Mouse (Mus musculus): Measurements from ENCODE around the gene Asb15. TPM values are rescaled to one million over a fixed set of nuclear protein-coding genes. Genes with fewer than 3 reads are reported as not detected.

The Asb15 gene
- total RNA-seq, 1 experiment from 2014 or later = not detected

DNA sequence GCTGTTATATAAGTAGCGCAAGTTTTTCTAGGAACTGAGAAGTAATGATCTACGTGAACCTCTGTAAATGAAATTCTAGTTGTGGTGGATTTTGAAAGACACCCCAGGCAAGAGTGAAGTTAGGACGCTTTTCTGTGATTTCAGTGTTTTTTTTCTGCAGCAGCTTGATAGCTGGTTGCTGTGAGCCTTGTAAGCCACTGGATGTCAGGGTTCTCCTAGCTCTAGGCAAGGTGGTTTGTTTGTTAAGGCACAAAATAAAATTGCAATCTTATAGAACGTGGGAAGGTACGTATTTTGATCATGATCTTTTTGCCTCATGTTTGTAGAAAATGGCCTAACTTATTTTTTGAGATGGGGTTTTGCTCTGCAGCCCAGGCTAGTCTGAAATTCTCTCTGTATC, 41.0 kb downstream of the Asb15 start:
- DNase-seq = no peak

DNA sequence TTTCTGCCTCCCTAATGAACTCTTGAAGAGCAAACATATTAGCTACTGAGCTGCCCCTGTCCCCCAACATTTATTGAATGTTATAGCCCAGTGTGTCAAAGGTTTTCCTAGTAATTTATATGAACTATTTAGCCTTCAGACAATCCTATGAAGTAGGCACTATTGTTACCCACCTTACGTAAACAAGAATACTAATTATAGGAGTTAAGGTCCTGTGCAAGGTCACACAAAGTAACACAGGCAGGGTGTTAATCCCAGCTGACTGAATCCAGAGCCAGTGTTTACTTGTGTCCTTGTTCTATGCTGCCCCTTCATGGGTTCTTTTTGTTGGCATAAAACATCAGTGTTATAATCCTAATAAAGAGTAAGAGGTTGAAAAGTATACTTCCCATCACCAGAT, 41.8 kb downstream of the Asb15 start:
- no peak for DNase-seq

DNA sequence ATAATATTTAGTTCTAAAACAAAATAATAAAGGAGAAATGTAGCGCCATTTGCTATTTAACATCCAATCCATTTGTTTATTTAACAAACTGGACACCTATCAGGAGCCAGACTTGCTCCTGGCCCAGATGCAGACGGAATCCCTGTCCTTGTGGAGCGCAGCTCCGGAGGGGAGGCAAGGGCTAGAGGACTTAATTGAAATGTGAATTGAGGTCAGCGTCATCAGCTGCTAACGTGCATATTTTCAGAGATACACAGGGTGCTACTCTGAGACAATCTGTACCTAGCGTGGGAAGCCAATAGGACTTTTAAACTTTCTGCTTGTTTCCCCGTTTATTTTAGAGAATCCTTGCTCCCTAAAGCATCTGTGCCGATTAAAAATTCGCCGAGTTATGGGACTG, 42.3 kb downstream of the Asb15 start:
- no peak for DNase-seq

DNA sequence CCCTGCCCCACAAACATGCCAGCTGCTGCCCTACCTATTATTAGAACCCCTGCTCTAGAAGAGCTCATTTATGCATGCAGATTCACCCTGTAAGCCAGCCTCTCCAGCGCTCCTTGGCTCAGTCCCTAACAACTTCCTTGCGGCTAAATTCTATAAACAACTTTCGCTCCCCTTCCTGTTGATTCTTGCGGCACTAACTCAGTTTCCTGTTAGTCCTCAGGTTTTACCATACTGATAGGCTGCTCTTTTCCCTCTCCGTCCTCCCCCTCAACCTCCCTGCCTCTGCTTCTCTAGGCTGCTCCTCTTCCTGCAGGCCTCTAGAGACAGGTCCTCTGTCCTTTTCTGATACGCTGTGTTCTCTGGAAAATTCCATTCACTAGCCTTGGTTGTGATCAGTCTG, 43.2 kb downstream of the Asb15 start:
- no peak for DNase-seq

- DNase-seq = no peak
These were observed 44.5 kb downstream of the Asb15 start for GRCm38 (mm10) chr6:24572431-24572830.

DNA sequence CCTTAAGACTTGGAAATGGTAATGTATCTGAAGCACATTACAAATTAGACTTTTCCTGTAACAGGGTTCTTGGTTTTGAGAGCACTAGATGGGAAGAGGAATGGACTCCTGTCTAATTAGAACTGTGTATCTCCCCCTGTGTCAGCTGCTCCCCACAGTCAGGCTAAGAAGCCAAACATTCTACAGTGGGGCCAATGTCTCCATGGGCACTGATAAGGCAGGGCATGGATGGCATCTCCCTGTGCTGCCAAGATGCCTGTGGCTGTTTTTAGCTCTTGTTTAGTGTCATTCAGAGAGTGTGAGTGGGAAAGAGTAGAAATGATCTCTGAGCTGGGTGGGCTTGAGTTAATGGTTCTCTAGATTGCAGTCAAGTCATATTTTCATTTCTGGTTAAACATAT, 45.4 kb downstream of the Asb15 start:
- no peak for DNase-seq

- DNase-seq = no peak
These were observed 55.5 kb downstream of the Asb15 start for GRCm38 (mm10) chr6:24583456-24583855.

- DNase-seq = no peak
These were observed 57.7 kb downstream of the Asb15 start for GRCm38 (mm10) chr6:24585431-24586310.

GRCm38 (mm10) chr6:24586885-24587284, 58.9 kb downstream of the Asb15 start:
- peak; percentile 33 for DNase-seq

- DNase-seq = no peak
These were observed 62.3 kb downstream of the Asb15 start for GRCm38 (mm10) chr6:24590282-24590681.

DNA sequence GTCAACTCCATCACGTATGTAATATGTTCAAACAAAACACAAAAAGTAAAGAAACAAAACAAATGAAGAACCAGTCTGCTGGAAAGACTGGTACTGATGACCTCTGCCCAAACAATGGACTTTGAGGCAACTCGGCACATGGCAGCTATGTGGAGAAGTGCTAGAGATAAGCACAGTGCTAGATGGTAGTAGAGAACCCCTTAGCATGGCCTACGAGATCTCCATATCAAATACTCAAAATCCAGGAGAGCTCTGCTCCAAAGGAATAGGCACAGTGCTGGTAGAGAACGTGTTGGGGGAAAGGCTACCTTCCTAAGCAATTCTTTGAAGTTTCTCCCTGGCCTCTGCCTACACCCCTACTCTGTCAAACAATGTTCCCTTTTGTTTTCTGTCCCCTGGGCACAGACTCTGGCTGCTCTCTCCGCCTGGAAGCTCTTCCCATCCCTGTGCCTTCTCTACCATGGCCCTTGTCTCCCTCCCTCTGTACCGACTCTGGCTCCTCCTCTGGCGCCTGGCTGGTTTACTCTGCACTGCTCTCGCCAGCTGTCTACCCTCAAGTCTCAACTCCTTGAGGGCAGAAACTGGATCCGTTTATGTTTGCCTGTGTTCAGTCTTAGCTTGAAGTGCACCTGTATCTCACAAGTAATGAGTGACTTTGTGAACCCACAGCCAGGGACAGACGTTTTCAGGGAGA, 63.7 kb downstream of the Asb15 start:
- no peak for DNase-seq

DNA sequence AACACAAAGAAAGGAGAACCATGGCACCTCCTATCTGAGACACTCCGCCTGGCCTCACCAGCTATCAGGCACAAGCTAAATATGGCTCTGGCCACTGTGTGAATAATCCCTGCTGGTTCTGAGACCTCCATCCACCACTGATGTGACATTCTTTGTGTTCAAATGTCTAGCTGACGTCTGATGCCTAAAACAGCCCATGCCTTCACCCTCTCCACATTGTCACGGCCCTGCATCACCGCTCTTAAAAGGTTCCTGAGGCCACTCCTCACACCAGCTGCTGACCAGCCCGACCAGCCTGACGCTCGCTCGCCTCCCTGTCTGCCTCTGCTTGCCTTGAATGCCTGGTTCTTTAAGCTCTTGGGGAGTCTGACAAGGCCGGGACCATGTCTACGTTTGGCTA, 69.6 kb downstream of the Asb15 start, which contains the start of gene Lmod2:
TSS of gene Lmod2 (plus strand) at position 263 of the 400 bp plus-strand sequence.
- DNase-seq = no peak

- DNase-seq = no peak
These were observed 71.2 kb downstream of the Asb15 start for GRCm38 (mm10) chr6:24599179-24599578.

- no peak for DNase-seq
These were observed 71.7 kb downstream of the Asb15 start for GRCm38 (mm10) chr6:24599639-24600038.

DNA sequence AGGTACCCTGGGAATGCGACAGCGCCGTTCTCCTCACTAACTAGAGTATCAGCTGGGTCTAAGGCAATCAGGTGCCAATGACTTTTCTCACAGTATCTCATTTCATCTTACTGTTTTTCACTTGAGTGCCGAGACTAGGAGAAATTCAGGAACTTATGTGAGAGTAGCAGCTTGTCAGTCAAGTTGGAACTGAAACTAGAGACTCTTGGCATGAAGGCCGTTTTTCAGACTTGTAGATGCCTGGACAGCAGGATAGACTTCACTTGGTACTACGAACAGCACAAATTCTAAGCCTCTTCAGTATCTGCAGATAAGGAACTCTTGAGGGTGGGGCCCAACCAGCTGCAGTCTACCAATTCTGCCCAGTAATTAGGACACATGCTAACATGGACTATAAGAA, 72.2 kb downstream of the Asb15 start:
- DNase-seq = no peak

DNA sequence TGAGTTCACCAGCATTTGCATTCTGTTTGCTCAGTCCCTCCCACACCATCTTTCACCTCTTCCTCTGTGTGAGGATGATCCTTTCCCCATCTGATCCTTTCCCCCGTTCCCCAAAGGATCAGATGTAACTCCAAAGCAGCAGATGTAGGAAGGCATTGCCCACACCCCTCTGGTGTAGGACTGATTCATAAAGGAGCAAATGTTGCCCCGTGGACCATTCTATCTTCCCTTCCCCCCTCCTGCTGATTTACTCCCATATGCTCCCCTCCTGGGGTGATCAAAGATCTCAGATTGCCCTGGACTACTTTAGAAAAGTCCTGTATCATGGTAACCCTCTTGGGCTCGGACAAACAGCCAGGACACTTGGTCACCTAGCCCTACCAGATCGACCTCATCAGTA, 72.8 kb downstream of the Asb15 start:
- DNase-seq = no peak

DNA sequence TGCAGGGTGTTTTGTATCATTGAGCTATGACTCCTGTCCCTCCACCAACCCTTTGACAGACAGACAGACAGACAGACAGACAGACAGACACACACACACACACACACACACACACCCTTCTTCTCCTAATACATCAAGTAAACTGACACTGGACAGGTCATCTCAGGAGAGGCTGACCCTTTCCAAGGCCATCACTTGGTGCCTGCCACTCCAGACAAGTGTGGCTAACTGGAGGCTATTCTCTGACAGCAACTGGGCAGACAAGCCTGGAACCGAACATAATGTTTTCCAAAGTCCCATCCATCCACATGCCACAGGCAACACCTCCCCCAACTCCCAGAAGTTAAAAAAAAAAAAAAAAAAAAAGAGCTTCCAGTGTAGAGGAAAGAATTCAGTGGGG, 73.7 kb downstream of the Asb15 start:
- DNase-seq = no peak

DNA sequence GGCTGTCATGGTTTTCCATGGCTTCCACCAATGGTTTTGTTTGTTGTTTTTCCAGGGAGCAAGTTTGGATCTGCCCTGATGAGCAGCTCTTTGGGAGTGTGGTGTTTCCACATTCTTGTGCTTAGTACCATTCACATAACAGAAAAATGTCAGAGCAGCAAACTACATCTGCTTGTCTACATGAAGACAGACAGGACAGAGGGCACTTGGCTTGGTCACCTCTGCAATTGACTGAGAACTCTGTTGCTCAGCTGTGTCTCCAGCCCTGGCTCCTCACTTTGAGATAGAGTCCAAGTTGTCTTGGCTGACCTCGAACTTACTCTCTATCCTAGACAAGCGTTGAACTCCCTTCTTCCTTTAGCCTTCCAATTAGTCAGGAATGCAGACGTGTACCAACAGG, 74.4 kb downstream of the Asb15 start:
- DNase-seq = no peak

- DNase-seq = no peak
These were observed 75.0 kb downstream of the Asb15 start for GRCm38 (mm10) chr6:24602993-24603392.

GRCm38 (mm10) chr6:24604289-24604688, 76.3 kb downstream of the Asb15 start:
- DNase-seq = no peak

GRCm38 (mm10) chr6:24605631-24606030, 77.7 kb downstream of the Asb15 start:
- no peak for DNase-seq

DNA sequence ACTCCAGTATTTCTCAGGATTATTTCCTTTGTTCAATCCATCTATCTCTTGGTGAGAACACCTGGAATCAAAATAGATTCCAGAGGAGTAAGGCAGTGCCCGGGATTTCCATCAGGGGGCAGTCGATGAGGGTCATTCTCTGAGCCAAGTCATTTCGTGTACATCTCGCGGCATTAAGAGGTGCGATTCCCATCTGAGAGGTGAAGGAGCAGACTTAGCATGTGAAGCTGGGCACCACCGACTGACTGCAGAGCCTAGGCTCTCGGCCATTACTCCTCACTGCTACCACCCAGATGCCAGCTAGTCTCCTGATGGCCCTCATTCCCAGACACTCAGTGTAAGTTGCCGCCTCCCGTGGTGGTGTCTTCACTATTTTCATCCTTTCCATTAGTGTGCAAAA, 78.6 kb downstream of the Asb15 start:
- no peak for DNase-seq

- no peak for DNase-seq
These were observed 79.6 kb downstream of the Asb15 start for GRCm38 (mm10) chr6:24607531-24607930.

- DNase-seq = no peak
These were observed 80.2 kb downstream of the Asb15 start for GRCm38 (mm10) chr6:24608129-24608528.
